Mouse (Mus musculus) kidney, postnatal 10 days (tissue): ENCODE results near the gene Itpkc.

Source experiments
- DNase-seq: peaks from one replicate; pipeline ENCODE4 v3.0.0; 2021; ENCODE audit warnings: mixed read lengths

Gene Itpkc

DNA sequence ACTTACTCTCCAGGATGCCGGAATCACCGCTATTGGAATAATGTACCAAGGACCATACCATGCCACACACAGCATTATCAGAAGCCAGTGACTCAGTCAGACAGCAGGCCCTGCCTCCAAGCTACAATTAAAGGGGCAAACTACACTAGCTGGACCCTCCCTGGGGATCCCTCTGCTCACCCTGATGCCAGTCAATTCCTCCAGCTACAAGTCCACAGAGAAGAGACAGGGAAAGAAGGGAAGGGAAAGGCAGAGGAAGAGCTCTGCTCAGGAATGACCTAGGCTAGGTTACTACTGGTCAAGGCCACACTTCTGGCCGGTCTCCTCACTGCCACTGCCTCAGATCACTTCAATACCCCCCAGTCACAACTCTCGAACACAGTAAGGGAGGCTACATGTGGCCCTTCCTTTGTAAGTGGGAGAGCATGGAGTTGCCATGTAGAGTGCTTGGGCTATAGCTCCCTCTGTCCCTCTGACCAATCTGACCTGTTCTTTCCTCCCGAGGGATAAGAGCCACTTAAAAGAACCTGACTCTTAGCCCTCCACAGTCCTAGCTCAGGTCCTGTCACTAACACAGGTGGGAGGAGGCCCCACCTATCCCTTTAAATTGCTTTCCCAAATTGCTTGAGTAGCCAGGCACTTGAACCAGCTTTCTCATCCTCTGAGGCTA is 65.5 kb downstream of the Itpkc start:
- no peak for DNase-seq

DNA sequence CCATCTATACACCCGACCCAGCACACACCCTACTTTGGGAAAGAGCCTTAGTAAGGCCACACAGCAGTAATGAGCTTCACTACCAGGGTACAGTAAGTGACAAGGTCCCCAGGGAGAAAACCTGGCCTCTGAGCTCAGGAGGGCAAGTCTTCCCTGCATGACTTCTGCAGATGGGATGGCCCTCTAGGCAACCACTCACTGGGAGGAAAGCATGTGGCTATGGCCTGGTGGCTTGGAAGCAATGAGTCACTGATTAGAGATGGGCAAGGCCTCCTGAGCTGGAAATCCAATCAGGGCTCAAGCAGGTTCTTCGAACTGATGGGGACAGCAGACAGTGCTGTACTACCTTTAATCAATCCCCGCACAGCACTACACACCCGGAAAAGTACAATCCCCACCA is 66.7 kb downstream of the Itpkc start:
- no peak for DNase-seq

DNA sequence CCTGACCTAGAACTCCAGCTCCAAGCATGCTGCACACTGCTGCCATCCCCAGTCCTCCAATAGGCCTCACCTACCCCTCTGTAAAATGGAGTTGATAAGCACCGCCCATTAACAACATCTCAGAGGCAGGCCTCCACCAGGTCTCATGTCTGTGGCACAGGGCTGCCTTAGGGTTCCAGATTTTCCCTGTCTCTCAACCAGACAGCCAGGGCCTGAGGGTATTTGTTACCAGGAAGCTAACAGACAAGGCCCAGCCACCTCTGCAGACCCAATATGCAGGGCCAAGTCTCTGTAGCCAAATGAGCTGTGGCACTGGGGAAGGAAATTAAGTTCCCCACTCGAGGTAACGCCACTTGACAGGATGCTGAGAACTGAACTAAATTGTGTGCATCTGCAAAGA is 67.5 kb downstream of the Itpkc start:
- DNase-seq: no peak

DNA sequence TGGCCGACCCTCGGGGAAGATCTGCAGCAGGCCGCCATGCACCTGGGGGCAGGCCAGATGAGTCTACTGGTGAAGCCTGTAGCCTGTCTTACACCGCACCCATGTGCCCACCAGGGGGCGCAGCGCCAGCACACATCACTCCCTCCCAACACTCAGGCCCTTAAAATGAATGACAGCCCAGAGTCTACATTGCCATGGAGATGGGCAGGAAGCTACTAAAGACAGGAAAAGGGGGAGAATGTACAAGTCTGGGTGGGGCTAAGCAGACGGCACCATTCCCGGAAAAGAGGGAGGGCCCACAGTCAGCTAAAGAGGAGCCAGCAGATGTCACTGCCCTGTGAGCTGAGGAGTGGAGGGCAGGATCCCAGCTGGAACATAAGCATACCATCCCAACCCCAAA is 68.6 kb downstream of the Itpkc start:
- DNase-seq: peak; percentile 95

DNA sequence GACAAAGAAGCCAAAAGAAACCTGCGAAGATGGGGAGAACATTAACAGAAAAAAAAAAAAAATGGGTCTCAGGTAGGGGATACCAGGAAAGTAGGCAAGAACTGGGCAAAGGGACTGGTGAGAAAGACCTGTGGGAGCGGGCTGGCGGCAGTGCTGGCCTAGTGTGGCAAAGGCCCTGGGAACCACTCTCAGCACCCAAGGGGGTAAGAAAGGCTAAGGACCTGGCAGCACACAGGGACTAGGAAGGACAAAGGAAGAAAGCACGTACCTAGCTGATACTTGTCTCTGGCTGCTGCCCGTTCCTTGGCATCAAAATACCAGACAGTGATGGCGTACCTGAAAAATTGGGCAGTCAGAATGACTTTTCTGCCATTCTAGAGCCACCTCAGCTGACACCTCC is 69.2 kb downstream of the Itpkc start:
- DNase-seq: no peak

DNA sequence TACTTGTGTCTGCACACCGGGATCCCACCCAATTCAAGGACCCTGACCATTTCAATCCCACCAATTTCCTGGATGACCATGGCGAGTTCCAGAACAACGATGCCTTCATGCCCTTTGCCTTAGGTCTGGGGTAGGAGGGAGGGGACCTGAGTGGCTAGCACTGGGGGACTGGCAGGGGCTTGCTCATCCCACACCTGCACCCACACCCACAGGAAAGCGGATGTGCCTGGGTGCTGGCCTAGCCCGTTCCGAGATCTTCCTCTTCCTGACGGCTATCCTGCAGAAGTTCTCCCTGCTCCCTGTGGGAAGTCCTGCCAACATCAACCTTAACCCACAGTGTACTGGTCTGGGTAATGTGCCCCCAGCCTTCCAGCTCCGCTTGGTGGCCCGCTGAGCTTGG is 70.3 kb downstream of the Itpkc start:
- DNase-seq: no peak
